In genomic region chr11:96341701-96342575, GRCm38 (mm10) we compare ENCODE assay signal across 8 mouse cellular contexts. TPM values are rescaled to one million over a fixed set of nuclear protein-coding genes. Genes with fewer than 3 reads are reported as not detected.
A peak's percentile ranks its signal among the peaks of the same experiment; 100 is the strongest.
DNase-seq lines count a peak whose midpoint lies in the region; ATAC-seq and TF ChIP-seq lines count a peak whose summit lies in the region.

No protein-coding gene starts in this region.

- DNase-seq in lung, adult 2 months, result peak; percentile 46
- no peak for DNase-seq in lung, postnatal 36 days
- DNase-seq in thymus, adult 18-20 months, result no peak
- DNase-seq in cerebellum, adult 18-20 months, result no peak
- DNase-seq in frontal cortex, postnatal 36 days (ENCODE audit: low spot score in 2 of 2), result no peak

- H3K9ac ChIP-seq in heart, embryonic 12.5 days, result peak overlapping the region; percentile 43
- peak overlapping the region; percentile 81 for H3K9ac ChIP-seq in kidney, embryonic 16.5 days (replicated peaks; ENCODE audit: low read length)
- H3K9ac ChIP-seq in neural tube, embryonic 12.5 days, result peak overlapping the region; percentile 100

- H3K27ac ChIP-seq in heart, embryonic 12.5 days (ENCODE audit: poor library complexity, severe bottlenecking), result peak overlapping the region; percentile 30
- H3K27ac ChIP-seq in kidney, embryonic 16.5 days (ENCODE audit: low read length), result peak overlapping the region; percentile 99
- H3K27ac ChIP-seq in neural tube, embryonic 12.5 days, result peak overlapping the region; percentile 100

- H3K4me1 ChIP-seq in lung, adult 2 months (ENCODE audit: control insufficient read depth, insufficient read depth, low read length), result 0 out of 2 replicates have a peak, but pooled peaks cover 2% of the 10 kb centered on the region
- H3K4me1 ChIP-seq in heart, embryonic 12.5 days (replicated peaks), result peaks cover 24% of the 10 kb centered on the region
- peaks cover 93% of the 10 kb centered on the region for H3K4me1 ChIP-seq in kidney, embryonic 16.5 days (ENCODE audit: insufficient read depth, low read length)
- peaks cover 89% of the 10 kb centered on the region for H3K4me1 ChIP-seq in neural tube, embryonic 12.5 days

- WGBS in lung, adult 2 months, result 29% methylated on average over 40 of the region's 40 CpGs
- WGBS in heart, embryonic 12.5 days, result 1% methylated on average over 40 of the region's 40 CpGs
- WGBS in kidney, embryonic 16.5 days, result 4% methylated on average over 40 of the region's 40 CpGs
- 1% methylated on average over 40 of the region's 40 CpGs for WGBS in neural tube, embryonic 12.5 days

- H3K4me2 ChIP-seq in heart, embryonic 12.5 days, result peak overlapping the region; percentile 63
- peak overlapping the region; percentile 90 for H3K4me2 ChIP-seq in kidney, embryonic 16.5 days (replicated peaks; ENCODE audit: low read depth, low read length)
- peak overlapping the region; percentile 100 for H3K4me2 ChIP-seq in neural tube, embryonic 12.5 days (replicated peaks)

- H3K36me3 ChIP-seq in heart, embryonic 12.5 days, result no peaks in the 10 kb centered on the region
- H3K36me3 ChIP-seq in kidney, embryonic 16.5 days (ENCODE audit: insufficient read depth, low read length), result peaks cover 31% of the 10 kb centered on the region
- peaks cover 33% of the 10 kb centered on the region for H3K36me3 ChIP-seq in neural tube, embryonic 12.5 days

- peak overlapping the region; percentile 60 for H3K4me3 ChIP-seq in lung, adult 2 months (replicated peaks; ENCODE audit: extremely low read depth, low read depth, low read length)
- peak overlapping the region; percentile 44 for H3K4me3 ChIP-seq in heart, embryonic 12.5 days
- H3K4me3 ChIP-seq in kidney, embryonic 16.5 days (ENCODE audit: low read length), result peak overlapping the region; percentile 43
- peak overlapping the region; percentile 59 for H3K4me3 ChIP-seq in neural tube, embryonic 12.5 days

- peaks cover 100% of the 10 kb centered on the region for H3K27me3 ChIP-seq in heart, embryonic 12.5 days (replicated peaks)
- no peaks in the 10 kb centered on the region for H3K27me3 ChIP-seq in kidney, embryonic 16.5 days (ENCODE audit: insufficient read depth, low read length)
- no peaks in the 10 kb centered on the region for H3K27me3 ChIP-seq in neural tube, embryonic 12.5 days (replicated peaks)

- 0 out of 2 replicates have a peak, but pooled peaks have one; percentile 11 for TF ChIP-seq POLR2A in lung, adult 2 months (IDR thresholded peaks at IDR 0.05; ENCODE audit: borderline replicate concordance, extremely low read depth, low read depth, low read length)

- ATAC-seq in heart, embryonic 12.5 days (ENCODE audit: insufficient number of reproducible peaks, low FRiP score), result no peak
- ATAC-seq in kidney, embryonic 16.5 days (ENCODE audit: low FRiP score, low TSS enrichment), result no peak
- ATAC-seq in neural tube, embryonic 12.5 days (ENCODE audit: low FRiP score, low read depth), result no peak

- 0 out of 2 replicates have a peak, but pooled peaks have one; percentile 0 for TF ChIP-seq CTCF in lung, adult 2 months (IDR thresholded peaks at IDR 0.05; ENCODE audit: insufficient read depth, low read length)

- H3K9me3 ChIP-seq in heart, embryonic 12.5 days (replicated peaks), result no peaks in the 10 kb centered on the region
- H3K9me3 ChIP-seq in kidney, embryonic 16.5 days (ENCODE audit: low read length), result no peaks in the 10 kb centered on the region
- no peaks in the 10 kb centered on the region for H3K9me3 ChIP-seq in neural tube, embryonic 12.5 days

RNA-seq across cellular contexts. Expression of gene Hoxb2, which starts 8.4 kb away (rescaled TPM):
- 19.7 and 24.7 TPM in 2 replicates for polyA plus RNA-seq in lung, adult 2 months (2012; rRNA removed)
- polyA plus RNA-seq in heart, embryonic 12.5 days (2016; fragmentation: Nextera tagmentation; extraction: Ambion mirVana), result 4.0 TPM in 2 replicates
- 34.4 and 36.1 TPM in 2 replicates for polyA plus RNA-seq in kidney, embryonic 16.5 days (2015; fragmentation: Nextera tagmentation; extraction: Ambion mirVana)
- polyA plus RNA-seq in neural tube, embryonic 12.5 days (2016; fragmentation: Nextera tagmentation; extraction: Ambion mirVana), result 109 and 119 TPM in 2 replicates

RNA-seq across cellular contexts. Expression of gene Hoxb3, which starts 18.8 kb away (rescaled TPM):
- 11.0 and 13.2 TPM in 2 replicates for polyA plus RNA-seq in lung, adult 2 months (2012; rRNA removed)
- polyA plus RNA-seq in heart, embryonic 12.5 days (2016; fragmentation: Nextera tagmentation; extraction: Ambion mirVana), result 0.45 and 0.86 TPM in 2 replicates
- polyA plus RNA-seq in kidney, embryonic 16.5 days (2015; fragmentation: Nextera tagmentation; extraction: Ambion mirVana), result 3.7 and 4.3 TPM in 2 replicates
- polyA plus RNA-seq in neural tube, embryonic 12.5 days (2016; fragmentation: Nextera tagmentation; extraction: Ambion mirVana), result 21.2 and 26.5 TPM in 2 replicates

RNA-seq across cellular contexts. Expression of gene Hoxb1, which starts 23.6 kb away (rescaled TPM):
- not detected in 2 replicates for polyA plus RNA-seq in lung, adult 2 months (2012; rRNA removed)
- polyA plus RNA-seq in heart, embryonic 12.5 days (2016; fragmentation: Nextera tagmentation; extraction: Ambion mirVana), result not detected in 2 replicates
- 0.08 and 0.12 TPM in 2 replicates for polyA plus RNA-seq in kidney, embryonic 16.5 days (2015; fragmentation: Nextera tagmentation; extraction: Ambion mirVana)
- 8.1 and 8.8 TPM in 2 replicates for polyA plus RNA-seq in neural tube, embryonic 12.5 days (2016; fragmentation: Nextera tagmentation; extraction: Ambion mirVana)

RNA-seq across cellular contexts. Expression of gene Hoxb4, which starts 23.9 kb away (rescaled TPM):
- polyA plus RNA-seq in lung, adult 2 months (2012; rRNA removed), result 9.9 and 12.5 TPM in 2 replicates
- polyA plus RNA-seq in heart, embryonic 12.5 days (2016; fragmentation: Nextera tagmentation; extraction: Ambion mirVana), result 0.19 and 0.32 TPM in 2 replicates
- polyA plus RNA-seq in kidney, embryonic 16.5 days (2015; fragmentation: Nextera tagmentation; extraction: Ambion mirVana), result 4.1 and 6.2 TPM in 2 replicates
- 10.2 and 15.1 TPM in 2 replicates for polyA plus RNA-seq in neural tube, embryonic 12.5 days (2016; fragmentation: Nextera tagmentation; extraction: Ambion mirVana)

RNA-seq across cellular contexts. Expression of gene Hoxb5, which starts 38.8 kb away (rescaled TPM):
- polyA plus RNA-seq in lung, adult 2 months (2012; rRNA removed), result 12.1 and 15.6 TPM in 2 replicates
- 0.14 and 1.9 TPM in 2 replicates for polyA plus RNA-seq in heart, embryonic 12.5 days (2016; fragmentation: Nextera tagmentation; extraction: Ambion mirVana)
- polyA plus RNA-seq in kidney, embryonic 16.5 days (2015; fragmentation: Nextera tagmentation; extraction: Ambion mirVana), result 19.2 and 24.3 TPM in 2 replicates
- 79.2 and 94.7 TPM in 2 replicates for polyA plus RNA-seq in neural tube, embryonic 12.5 days (2016; fragmentation: Nextera tagmentation; extraction: Ambion mirVana)

Comparison
In these comparisons a context has a peak if more than half of its experiments do, and no peak if none do; other contexts are left out.
1. H3K27ac ChIP-seq: peak in every context shown above with its lines; median percentile 100 in neural tube, embryonic 12.5 days; 99 in kidney, embryonic 16.5 days; 30 in heart, embryonic 12.5 days.
2. H3K9ac ChIP-seq: peak in every context shown above with its lines; median percentile 100 in neural tube, embryonic 12.5 days; 81 in kidney, embryonic 16.5 days; 43 in heart, embryonic 12.5 days.